Mouse (Mus musculus): ENCODE results near the gene Opa1. TPM values are rescaled to one million over a fixed set of nuclear protein-coding genes. Genes with fewer than 3 reads are reported as not detected.

The Opa1 gene
- 36.5 and 39.3 TPM in 2 replicates for polyA plus RNA-seq (2015; fragmentation: Nextera tagmentation; extraction: Ambion mirVana)

DNA sequence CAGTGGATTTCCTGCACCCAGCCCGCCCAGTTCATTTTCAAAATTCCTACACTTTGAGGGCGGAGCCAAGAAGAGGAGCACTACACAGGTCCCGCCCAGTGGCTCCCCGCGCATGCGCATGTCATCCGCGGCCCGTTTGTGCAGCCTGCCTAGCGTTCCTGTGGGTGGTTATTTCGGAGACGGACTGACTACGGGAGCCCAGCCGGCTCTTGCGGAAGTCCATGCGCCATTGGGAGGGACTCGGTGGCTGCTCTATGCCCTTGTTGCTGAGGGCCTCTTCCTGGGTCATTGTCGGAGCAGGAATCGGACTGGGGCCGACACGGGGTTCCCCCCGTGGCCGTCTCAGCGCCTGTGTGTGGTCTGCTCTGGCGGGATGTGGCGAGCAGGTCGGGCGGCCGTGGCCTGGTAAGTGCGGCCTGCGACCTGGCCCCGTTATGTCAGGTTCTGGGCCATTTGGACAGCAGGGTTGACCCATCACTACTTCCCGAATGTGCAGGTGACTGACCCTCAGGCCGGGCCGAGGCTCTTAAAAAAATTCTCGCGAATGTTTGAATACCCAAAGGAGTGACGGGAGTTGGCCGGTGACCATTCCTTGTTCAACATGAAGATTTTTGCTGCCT lies at the start of gene Opa1:
TSS of gene Opa1 (plus strand) at position 168 of the 620 bp plus-strand sequence.
- H3K9me3 ChIP-seq (replicated peaks): no peaks in the 10 kb centered on the region
- H3K27ac ChIP-seq (replicated peaks): peak within 1 kb of the TSS; percentile 61; the same call in 1 of the 2 replicates
- WGBS: under 1% methylated on average over 39 of the region's 39 CpGs
- ATAC-seq (ENCODE audit: low FRiP score): peak; percentile 98
- peak within 1 kb of the TSS; percentile 97 for H3K4me3 ChIP-seq (replicated peaks)
- peaks cover 16% of the 10 kb centered on the region for H3K4me1 ChIP-seq
- H3K36me3 ChIP-seq: no peaks in the 10 kb centered on the region
- H3K9ac ChIP-seq (replicated peaks): peak within 1 kb of the TSS; percentile 96
- H3K4me2 ChIP-seq: peak within 1 kb of the TSS; percentile 87
- no peaks in the 10 kb centered on the region for H3K27me3 ChIP-seq (replicated peaks)

- Histone ChIP-seq H3K4me3 (replicated peaks) (no peak overlapping the region), H3K27me3 (replicated peaks) (no peaks in the 10 kb centered on the region), H3K9me3 (replicated peaks) (no peaks in the 10 kb centered on the region), H3K9ac (replicated peaks) (no peak overlapping the region), H3K4me1 (no peaks in the 10 kb centered on the region), H3K27ac (replicated peaks) (no peak overlapping the region), H3K4me2 (no peak overlapping the region), H3K36me3 (no peaks in the 10 kb centered on the region)
- WGBS: 89% methylated on average over 6 of the region's 6 CpGs
- no peak for ATAC-seq (ENCODE audit: low FRiP score)
These were observed 45.5 kb upstream of the Opa1 start for GRCm38 (mm10) chr16:29533641-29534040.

DNA sequence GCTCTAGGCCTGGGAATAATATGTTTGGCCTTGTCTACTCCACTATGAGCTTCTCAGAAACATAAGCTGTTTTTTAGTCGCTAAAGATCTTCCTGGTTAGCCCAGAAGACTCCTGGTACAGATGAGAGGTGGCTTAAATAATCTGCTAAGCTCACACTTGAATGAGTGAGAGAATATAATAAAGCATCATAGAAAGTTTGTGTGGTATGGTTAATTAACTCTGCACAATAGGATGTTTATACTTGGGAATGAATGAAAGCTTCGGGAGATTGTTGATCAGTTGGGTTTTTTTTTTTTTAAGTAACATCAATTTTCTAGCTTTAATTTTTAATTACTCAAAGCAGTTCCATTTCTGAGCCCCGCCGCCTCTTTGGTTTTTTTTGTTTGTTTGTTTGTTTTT lies 43.3 kb upstream of the Opa1 start:
- WGBS: 87% methylated on average over 4 of the region's 4 CpGs
- H3K27ac ChIP-seq (replicated peaks): no peak overlapping the region
- H3K4me1 ChIP-seq: no peaks in the 10 kb centered on the region
- no peak overlapping the region for H3K4me2 ChIP-seq
- H3K36me3 ChIP-seq: no peaks in the 10 kb centered on the region
- H3K9me3 ChIP-seq (replicated peaks): no peaks in the 10 kb centered on the region
- no peaks in the 10 kb centered on the region for H3K27me3 ChIP-seq (replicated peaks)
- H3K4me3 ChIP-seq (replicated peaks): no peak overlapping the region
- ATAC-seq (ENCODE audit: low FRiP score): no peak
- H3K9ac ChIP-seq (replicated peaks): no peak overlapping the region

DNA sequence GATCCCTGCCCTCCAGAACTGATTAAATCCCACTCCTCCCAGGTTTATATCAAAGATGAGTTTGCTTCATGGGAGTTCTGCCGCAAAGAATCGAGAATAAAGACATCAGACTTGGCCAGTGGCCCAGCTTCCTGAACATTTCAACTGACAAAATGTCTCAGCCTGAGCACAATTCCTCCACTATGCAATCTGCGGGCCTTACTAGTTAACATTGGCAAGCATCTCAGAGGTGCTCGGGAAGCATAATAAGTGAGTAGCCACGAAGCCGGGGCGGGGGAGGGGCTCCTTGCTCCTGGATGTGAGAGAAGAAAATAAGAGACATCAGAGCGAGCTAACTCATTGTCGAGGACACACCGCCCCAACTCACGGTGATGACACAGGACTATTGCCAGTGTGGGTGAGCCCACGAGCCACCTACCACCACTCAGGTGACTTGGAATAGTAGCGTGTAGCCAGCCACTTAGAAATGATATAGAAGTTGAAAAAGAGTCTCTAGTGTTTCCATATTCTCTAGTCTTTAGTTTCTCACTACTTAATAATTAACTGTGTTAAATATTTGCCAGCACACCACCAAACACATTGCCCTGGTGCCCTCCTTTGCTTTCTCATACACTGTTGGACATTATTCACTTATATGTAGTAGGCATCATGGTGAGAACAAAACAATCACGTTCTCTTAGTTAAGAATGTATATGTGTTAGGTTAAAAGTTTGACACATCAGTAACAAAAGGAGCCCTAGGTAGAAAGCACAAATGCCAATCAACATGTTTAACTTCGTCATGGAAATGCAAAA lies 42.5 kb upstream of the Opa1 start:
- Histone ChIP-seq H3K9ac (replicated peaks) (no peak overlapping the region), H3K27me3 (replicated peaks) (no peaks in the 10 kb centered on the region), H3K4me1 (no peaks in the 10 kb centered on the region), H3K36me3 (no peaks in the 10 kb centered on the region), H3K4me2 (no peak overlapping the region), H3K9me3 (replicated peaks) (no peaks in the 10 kb centered on the region), H3K27ac (replicated peaks) (no peak overlapping the region), H3K4me3 (replicated peaks) (no peak overlapping the region)
- 75% methylated on average over 15 of the region's 15 CpGs for WGBS
- ATAC-seq (ENCODE audit: low FRiP score): no peak

DNA sequence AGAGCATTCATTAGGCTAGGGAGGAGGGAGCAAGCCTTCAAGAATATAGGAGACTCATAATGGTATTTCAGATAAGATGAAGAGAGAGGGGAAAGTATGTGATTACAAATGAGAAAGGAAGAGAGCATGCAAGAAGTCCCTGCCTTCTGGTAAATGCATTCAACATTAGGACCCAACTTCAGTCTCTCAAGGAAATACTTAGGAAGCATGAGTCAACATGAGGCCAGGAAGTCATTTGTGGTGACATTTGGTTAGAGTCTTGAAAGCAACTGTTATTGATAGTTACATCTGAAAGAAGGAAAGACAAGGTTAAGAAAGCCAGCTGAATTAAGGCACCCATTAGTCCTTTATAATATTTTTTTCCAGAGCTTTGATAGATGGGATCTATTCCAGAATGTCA lies 39.2 kb upstream of the Opa1 start:
- Histone ChIP-seq H3K9ac (replicated peaks) (no peak overlapping the region), H3K4me2 (no peak overlapping the region), H3K27ac (replicated peaks) (no peak overlapping the region), H3K36me3 (no peaks in the 10 kb centered on the region), H3K9me3 (replicated peaks) (no peaks in the 10 kb centered on the region), H3K27me3 (replicated peaks) (no peaks in the 10 kb centered on the region), H3K4me1 (no peaks in the 10 kb centered on the region), H3K4me3 (replicated peaks) (no peak overlapping the region)
- no peak for ATAC-seq (ENCODE audit: low FRiP score)

DNA sequence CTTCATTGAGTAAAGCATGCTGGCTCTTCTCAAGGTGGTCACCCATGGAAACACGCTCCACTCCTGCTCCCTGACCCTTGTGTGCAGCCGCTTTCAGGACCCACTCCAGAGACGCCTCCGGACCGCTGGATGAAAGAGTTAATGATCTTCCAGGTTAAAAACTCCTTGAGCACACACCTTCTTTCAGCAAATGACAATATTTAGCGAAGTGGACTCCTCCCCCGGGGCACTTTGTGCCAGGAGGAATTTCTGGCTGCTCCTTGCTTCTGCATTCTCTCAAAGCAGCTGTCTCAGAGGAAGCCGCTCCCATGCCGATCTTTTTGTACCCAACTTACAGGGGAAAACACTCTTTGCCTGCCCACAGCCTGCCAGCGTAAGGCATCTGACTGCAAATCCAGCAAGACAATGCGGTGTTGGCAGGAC lies 37.9 kb upstream of the Opa1 start:
- H3K36me3 ChIP-seq: no peaks in the 10 kb centered on the region
- ATAC-seq (ENCODE audit: low FRiP score): no peak
- H3K9ac ChIP-seq (replicated peaks): no peak overlapping the region
- no peak overlapping the region for H3K4me3 ChIP-seq (replicated peaks)
- H3K4me2 ChIP-seq: no peak overlapping the region
- 80% methylated on average over 11 of the region's 11 CpGs for WGBS
- H3K4me1 ChIP-seq: no peaks in the 10 kb centered on the region
- no peaks in the 10 kb centered on the region for H3K9me3 ChIP-seq (replicated peaks)
- H3K27ac ChIP-seq (replicated peaks): no peak overlapping the region
- no peaks in the 10 kb centered on the region for H3K27me3 ChIP-seq (replicated peaks)

DNA sequence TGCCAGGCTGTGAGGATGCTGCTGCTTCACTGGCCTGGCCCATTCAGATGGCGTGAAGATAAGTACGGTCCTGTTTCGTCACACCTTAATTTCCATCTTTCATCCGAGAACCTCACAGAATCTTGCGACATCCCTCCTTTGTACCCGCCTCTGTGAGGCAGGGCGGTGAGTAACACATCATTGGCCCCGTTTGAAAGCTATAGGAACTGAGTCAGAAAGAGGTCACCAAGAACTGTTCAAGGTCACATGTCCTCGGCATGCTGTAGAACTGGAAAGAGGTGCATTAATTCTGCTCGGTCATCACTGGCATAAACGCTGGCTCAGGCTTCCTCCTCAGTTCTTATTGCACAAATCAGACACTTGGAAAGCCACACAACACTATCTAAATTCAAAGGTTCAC lies 34.3 kb upstream of the Opa1 start, which contains the start of gene Atp13a4:
TSS of gene Atp13a4 (minus strand) at position 36 of the 400 bp plus-strand sequence.
- no peaks in the 10 kb centered on the region for H3K36me3 ChIP-seq
- H3K27me3 ChIP-seq (replicated peaks): no peaks in the 10 kb centered on the region
- H3K9me3 ChIP-seq (replicated peaks): no peaks in the 10 kb centered on the region
- 77% methylated on average over 11 of the region's 11 CpGs for WGBS
- no peak within 1 kb of the TSS for H3K4me3 ChIP-seq (replicated peaks)
- H3K4me1 ChIP-seq: no peaks in the 10 kb centered on the region
- no peak for ATAC-seq (ENCODE audit: low FRiP score)
- H3K27ac ChIP-seq (replicated peaks): no peak within 1 kb of the TSS
- no peak within 1 kb of the TSS for H3K9ac ChIP-seq (replicated peaks)
- no peak within 1 kb of the TSS for H3K4me2 ChIP-seq

- H3K4me3 ChIP-seq (replicated peaks): no peak overlapping the region
- H3K27me3 ChIP-seq (replicated peaks): 0 out of 2 replicates have a peak, but pooled peaks cover 2% of the 10 kb centered on the region
- H3K9me3 ChIP-seq (replicated peaks): no peaks in the 10 kb centered on the region
- no peaks in the 10 kb centered on the region for H3K36me3 ChIP-seq
- WGBS: 88% methylated on average over 5 of the region's 5 CpGs
- no peak overlapping the region for H3K27ac ChIP-seq (replicated peaks)
- H3K4me2 ChIP-seq: no peak overlapping the region
- 0 out of 2 replicates have a peak, but pooled peaks cover 3% of the 10 kb centered on the region for H3K4me1 ChIP-seq
- no peak overlapping the region for H3K9ac ChIP-seq (replicated peaks)
- ATAC-seq (ENCODE audit: low FRiP score): no peak
These were observed 19.5 kb upstream of the Opa1 start for GRCm38 (mm10) chr16:29559667-29560066.

GRCm38 (mm10) chr16:29560454-29560853 lies 18.7 kb upstream of the Opa1 start:
- Histone ChIP-seq H3K4me1 (0 out of 2 replicates have a peak, but pooled peaks cover 3% of the 10 kb centered on the region), H3K9ac (replicated peaks) (no peak overlapping the region), H3K4me2 (peak overlapping the region; percentile 42), H3K36me3 (no peaks in the 10 kb centered on the region), H3K4me3 (replicated peaks) (no peak overlapping the region), H3K27ac (replicated peaks) (no peak overlapping the region), H3K27me3 (replicated peaks) (0 out of 2 replicates have a peak, but pooled peaks cover 2% of the 10 kb centered on the region), H3K9me3 (replicated peaks) (no peaks in the 10 kb centered on the region)
- WGBS: 52% methylated on average over 10 of the region's 10 CpGs
- no peak for ATAC-seq (ENCODE audit: low FRiP score)

- no peak overlapping the region for H3K4me3 ChIP-seq (replicated peaks)
- peak overlapping the region; percentile 42 for H3K4me2 ChIP-seq
- H3K27ac ChIP-seq (replicated peaks): no peak overlapping the region
- no peaks in the 10 kb centered on the region for H3K9me3 ChIP-seq (replicated peaks)
- H3K9ac ChIP-seq (replicated peaks): no peak overlapping the region
- 0 out of 2 replicates have a peak, but pooled peaks cover 2% of the 10 kb centered on the region for H3K27me3 ChIP-seq (replicated peaks)
- 4% methylated on average over 7 of the region's 7 CpGs for WGBS
- 0 out of 2 replicates have a peak, but pooled peaks cover 3% of the 10 kb centered on the region for H3K4me1 ChIP-seq
- no peaks in the 10 kb centered on the region for H3K36me3 ChIP-seq
- no peak for ATAC-seq (ENCODE audit: low FRiP score)
These were observed 18.3 kb upstream of the Opa1 start for GRCm38 (mm10) chr16:29560869-29561268.

DNA sequence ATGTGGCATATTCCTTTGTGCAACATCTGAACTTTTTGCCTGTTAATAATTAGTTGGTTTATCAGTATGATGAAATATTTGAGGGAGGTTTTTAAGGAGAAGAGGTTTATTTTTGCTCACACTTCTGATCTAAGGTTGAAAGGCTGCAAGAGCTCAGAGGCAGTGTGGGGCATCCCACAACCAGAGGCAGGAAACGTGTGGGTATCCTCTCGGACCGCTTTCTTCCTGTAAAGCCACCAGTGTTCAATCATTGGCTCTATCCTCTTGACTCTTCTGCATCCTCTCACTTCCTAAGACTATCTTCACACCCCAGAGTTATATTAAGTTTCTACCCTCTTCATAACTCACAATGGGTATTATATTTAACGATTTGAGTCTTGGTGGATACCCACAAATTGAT lies 5.1 kb upstream of the Opa1 start:
- Histone ChIP-seq H3K27me3 (replicated peaks) (no peaks in the 10 kb centered on the region), H3K4me2 (no peak overlapping the region), H3K9ac (replicated peaks) (no peak overlapping the region), H3K4me3 (replicated peaks) (no peak overlapping the region), H3K27ac (replicated peaks) (no peak overlapping the region), H3K36me3 (no peaks in the 10 kb centered on the region), H3K9me3 (replicated peaks) (no peaks in the 10 kb centered on the region), H3K4me1 (0 out of 2 replicates have a peak, but pooled peaks cover 3% of the 10 kb centered on the region)
- ATAC-seq (ENCODE audit: low FRiP score): no peak
- 76% methylated on average over 4 of the region's 4 CpGs for WGBS

- H3K9ac ChIP-seq (replicated peaks): no peak overlapping the region
- H3K4me2 ChIP-seq: no peak overlapping the region
- H3K4me3 ChIP-seq (replicated peaks): no peak overlapping the region
- 15% methylated on average over 5 of the region's 5 CpGs for WGBS
- H3K27me3 ChIP-seq (replicated peaks): no peaks in the 10 kb centered on the region
- no peak for ATAC-seq (ENCODE audit: low FRiP score)
- no peak overlapping the region for H3K27ac ChIP-seq (replicated peaks)
- H3K36me3 ChIP-seq: no peaks in the 10 kb centered on the region
- H3K9me3 ChIP-seq (replicated peaks): no peaks in the 10 kb centered on the region
- H3K4me1 ChIP-seq: peaks cover 12% of the 10 kb centered on the region
These were observed 3.5 kb upstream of the Opa1 start for GRCm38 (mm10) chr16:29575620-29576019.

Measured in neural tube, embryonic 15.5 days (tissue).